Mouse (Mus musculus) liver, postnatal 0 days (tissue): Measurements from ENCODE around the gene Arg1.

ENCODE experiments used
- CTCF ChIP-seq: sonication (generic); IDR thresholded peaks from 2 replicates; pipeline ENCODE4 v1.5.1; 2016; ENCODE audit warnings: antibody characterized with exemption, low read depth
- EP300 ChIP-seq: IDR thresholded peaks from 2 replicates; pipeline ENCODE4 v1.6.1; 2016; ENCODE audit warnings: antibody characterized with exemption, low read depth, mild to moderate bottlenecking

DNA sequence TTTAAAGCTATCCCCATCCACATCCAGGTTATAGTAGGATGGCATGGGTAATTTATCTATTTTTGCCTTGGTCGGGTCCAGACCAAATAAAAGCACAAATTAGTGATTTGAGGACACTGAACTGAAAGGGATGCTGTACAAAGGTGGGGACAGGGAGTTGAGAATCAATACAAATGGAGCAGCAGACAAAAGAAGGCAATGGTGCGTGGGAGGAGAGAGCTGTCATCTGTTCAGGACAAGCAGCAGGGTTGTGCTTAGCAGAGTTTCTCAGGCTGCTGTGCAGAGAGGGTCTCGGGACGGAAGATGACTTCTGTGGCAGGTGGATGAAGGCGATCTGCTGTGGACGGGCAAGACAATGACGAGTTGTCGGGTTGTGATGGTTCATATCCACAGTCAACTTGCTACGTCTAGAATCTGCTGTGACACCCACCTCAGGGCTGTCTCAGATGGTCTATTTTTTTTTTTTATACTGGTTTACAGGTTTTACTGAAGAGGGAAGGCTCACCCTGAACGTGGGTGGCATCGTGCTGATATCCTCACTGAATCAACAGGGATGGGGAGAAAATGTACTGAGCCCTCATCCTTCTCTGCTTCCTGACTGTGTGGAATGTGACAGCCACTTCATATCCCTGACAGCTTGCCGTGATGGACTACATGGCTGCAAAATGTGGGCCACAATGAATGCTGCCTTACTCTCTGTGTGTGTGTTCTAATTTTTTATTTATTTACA is 38.7 kb upstream of the Arg1 start:
- TF ChIP-seq CTCF (no peak), EP300 (no peak)
